Mouse (Mus musculus): ENCODE data around the gene Klc4. TPM values are rescaled to one million over a fixed set of nuclear protein-coding genes. Genes with fewer than 3 reads are reported as not detected.
A peak's percentile ranks its signal among the peaks of the same experiment; 100 is the strongest.

Gene Klc4
- total RNA-seq, 2 experiments from 2014 or later: 21.9 to 24.4 TPM

DNA sequence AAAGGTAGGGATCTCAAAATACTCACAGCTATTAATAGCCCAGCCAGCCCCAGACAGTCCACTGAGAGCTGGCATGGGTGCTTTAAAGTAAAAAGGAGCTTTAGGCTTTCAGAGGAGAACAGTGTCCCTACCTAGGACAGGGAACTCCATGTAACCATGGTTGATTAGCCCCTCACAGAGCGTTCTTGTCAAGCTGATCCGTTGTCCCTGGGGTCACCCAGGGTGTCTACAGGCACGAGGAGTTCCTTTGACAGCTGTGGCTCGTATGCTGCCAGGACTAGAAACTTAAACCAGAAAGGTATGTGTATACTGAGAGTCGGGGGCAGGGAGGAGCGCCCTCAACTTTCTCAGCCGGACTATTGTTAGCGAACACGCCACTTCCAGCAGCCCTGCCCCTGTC is 33.1 kb upstream of the Klc4 start:
- no peak for TF ChIP-seq CTCF (IDR thresholded peaks at IDR 0.05)
- no peak for DNase-seq (ENCODE audit: extremely low spot score in 1 of 2, low spot score in 2 of 2)
- no peak overlapping the region for H3K27ac ChIP-seq
- intact Hi-C loops (cut with DNase I): no loop called here
- H3K4me3 ChIP-seq: peak overlapping the region; percentile 96; the same call in 1 of the 2 replicates

DNA sequence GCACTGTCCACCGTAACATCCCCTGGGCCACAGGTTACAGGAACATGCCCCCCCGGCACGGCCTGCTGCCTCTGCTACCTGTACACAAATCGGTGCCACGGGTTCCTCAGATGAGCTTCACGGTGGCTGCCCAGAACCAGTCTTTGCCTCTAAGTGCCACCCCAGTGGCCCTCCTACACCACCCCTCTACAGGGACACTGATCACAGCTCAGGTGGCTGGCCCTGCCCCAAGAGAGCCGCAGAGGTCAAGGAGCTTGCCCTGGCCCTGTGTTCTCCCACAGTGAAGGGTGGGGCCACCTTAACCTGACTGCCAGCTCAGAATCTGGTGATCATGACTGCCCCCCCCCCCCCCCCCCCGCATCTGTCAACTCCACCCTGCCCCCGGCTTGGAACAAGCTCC is 32.6 kb upstream of the Klc4 start, which contains the start of gene Mea1:
Mea1 (plus strand) TSS at position 378 of the 400 bp plus-strand sequence.
- no peak for TF ChIP-seq CTCF (IDR thresholded peaks at IDR 0.05)
- H3K4me3 ChIP-seq: peak within 1 kb of the TSS; percentile 96
- no peak for DNase-seq (ENCODE audit: extremely low spot score in 1 of 2, low spot score in 2 of 2)
- H3K27ac ChIP-seq: no peak within 1 kb of the TSS
- intact Hi-C loops (cut with DNase I): no loop called here

DNA sequence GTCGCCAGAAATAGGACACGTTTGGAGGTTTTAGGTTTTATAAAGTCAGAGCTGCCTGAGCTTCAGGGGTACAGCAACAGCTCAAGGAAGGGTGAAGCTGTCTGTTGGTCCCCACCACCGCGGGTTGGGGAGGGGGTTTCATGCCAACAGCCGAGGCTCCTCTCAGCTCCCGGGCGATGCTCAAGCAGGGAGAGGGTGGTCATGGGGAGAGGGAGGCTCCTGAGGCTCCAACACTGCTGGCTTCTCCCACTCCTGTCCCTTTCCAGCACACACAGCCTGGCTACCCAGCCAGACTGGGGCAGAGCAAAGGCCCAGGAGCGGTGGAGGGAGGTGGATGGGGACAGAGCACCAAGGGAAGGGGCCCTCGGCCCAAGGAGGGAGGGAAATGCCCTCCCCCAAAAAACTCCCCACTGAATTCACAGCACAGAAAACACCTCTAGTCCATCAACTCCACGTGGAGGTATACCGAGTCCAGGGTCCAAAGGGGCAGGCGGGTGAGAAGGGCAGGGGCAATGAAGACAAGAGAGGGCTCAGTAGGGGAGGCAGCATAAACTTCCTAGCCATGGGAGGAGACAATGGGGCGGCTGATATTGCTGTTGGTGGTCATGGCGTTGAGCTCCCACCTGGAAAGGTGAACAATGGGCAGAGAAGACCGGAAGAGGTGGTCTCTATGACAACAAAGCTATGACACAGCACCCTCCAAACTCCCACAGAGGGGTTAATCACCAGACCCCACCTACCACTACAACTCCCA is 28.9 kb upstream of the Klc4 start:
- TF ChIP-seq CTCF (IDR thresholded peaks at IDR 0.05): no peak
- peak overlapping the region; percentile 63 for H3K4me3 ChIP-seq
- intact Hi-C loops (cut with DNase I): loop anchor here (2.0 kb wide), 1 partner anchor 24 kb away; the partner anchor contains the start of gene Cul7
- DNase-seq (ENCODE audit: extremely low spot score in 1 of 2, low spot score in 2 of 2): no peak
- H3K27ac ChIP-seq: peak overlapping the region; percentile 79

DNA sequence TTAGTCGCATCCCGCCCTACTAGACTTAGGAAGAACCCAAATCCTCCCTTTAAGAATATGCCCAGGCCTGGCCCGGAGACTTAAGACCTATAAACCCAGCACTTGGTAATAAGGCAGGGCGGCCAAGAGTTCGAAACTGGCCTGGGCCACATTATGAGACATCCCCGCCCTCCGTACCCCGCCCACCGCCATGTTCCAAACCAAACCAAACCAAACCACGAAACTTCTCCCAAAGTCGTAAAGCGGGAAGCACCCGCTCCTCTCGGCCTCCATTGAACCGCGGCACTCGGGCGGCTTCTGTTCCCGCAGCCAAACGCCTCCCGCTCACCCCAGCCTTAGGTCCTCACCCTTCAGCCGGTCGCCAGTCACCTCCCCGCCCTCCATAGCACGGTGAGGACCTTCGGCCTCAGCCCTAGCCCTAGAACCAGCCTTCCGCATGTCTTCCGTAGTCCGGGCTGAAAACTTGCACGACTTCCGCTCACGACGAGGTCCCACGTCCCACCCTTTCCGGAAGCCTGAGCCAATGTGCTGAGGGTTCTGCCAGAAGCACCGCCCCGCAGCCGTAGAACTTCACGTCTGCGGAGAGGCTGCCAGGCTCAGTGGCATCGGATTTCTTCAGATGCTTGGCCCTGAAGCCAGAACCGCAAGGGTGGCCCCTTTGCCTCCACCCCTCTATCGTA is 28.2 kb upstream of the Klc4 start, which contains the start of gene Rrp36:
Rrp36 (minus strand) TSS at position 503 of the 680 bp plus-strand sequence.
- peak; percentile 85 to 88 for DNase-seq (ENCODE audit: extremely low spot score in 1 of 2, low spot score in 2 of 2)
- TF ChIP-seq CTCF (IDR thresholded peaks at IDR 0.05): no peak
- peak within 1 kb of the TSS; percentile 63 for H3K4me3 ChIP-seq
- H3K27ac ChIP-seq: peak within 1 kb of the TSS; percentile 79
- intact Hi-C loops (cut with DNase I): loop anchor here (2.0 kb wide), 1 partner anchor 23 kb away; the partner anchor contains the start of gene Cul7

DNA sequence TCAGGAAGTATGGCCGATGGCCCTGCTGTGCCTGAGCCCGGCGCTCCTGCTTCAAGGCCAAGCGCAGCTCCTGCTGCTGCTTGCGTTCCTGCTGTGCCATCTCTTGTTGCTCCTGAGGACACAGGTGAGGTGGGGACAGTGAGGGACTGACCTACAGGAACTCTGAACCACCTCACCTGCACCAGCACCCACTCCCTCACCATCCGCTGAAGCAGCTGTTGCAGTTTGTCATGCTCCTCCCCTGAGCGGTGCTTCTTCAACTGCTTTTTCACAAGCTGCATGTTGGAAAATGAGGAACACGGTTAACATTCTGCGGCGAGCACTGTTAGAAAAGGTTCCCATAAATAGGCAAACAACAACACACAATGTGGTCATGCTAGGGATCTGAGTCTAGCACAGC is 24.1 kb upstream of the Klc4 start:
- H3K4me3 ChIP-seq: no peak overlapping the region
- no peak for DNase-seq (ENCODE audit: extremely low spot score in 1 of 2, low spot score in 2 of 2)
- intact Hi-C loops (cut with DNase I): no loop called here
- H3K27ac ChIP-seq: no peak overlapping the region
- TF ChIP-seq CTCF (IDR thresholded peaks at IDR 0.05): no peak

DNA sequence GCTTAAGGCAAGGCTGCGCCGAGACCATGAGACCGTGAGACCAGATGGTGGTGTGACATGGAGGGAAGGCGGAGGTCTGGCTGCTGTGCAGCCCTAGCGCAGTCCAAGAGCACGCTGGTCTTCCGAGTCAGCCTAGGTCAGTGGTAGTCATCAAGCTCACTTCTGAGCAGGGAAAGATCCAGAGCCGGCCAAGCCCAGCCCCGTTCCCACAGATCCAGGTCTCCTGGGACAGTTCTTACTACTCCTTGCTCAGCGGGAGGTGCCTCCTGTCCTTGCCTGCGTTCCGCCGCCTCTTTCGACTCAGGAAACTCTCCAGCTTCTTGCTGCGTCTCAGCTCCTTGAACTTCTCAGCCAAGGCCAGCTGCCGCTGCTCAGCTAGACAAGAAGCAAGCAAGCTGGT is 21.9 kb upstream of the Klc4 start:
- no peak for TF ChIP-seq CTCF (IDR thresholded peaks at IDR 0.05)
- DNase-seq (ENCODE audit: extremely low spot score in 1 of 2, low spot score in 2 of 2): no peak
- Histone ChIP-seq H3K27ac (no peak overlapping the region), H3K4me3 (no peak overlapping the region)
- intact Hi-C loops (cut with DNase I): no loop called here

DNA sequence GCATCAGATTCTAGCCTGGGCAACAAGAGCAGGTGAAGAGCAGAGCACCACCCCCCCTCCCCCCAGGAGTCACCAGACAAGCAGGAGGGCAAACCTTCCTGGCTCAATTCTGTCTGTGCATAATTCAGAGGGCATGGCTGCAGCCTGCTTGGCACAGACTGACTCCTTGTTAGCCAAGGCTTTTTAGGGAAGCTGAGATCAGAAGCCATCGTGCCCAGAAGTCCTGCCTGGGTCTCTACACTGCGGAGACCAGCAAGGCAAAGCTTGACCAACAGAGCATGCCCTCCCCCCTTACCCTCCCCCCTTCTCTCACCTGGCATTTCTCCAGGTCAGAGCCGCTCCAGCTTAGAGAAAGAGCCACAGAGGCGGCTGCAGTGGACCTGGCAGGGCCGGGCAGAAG is 16.9 kb upstream of the Klc4 start:
- no peak overlapping the region for H3K27ac ChIP-seq
- no peak for TF ChIP-seq CTCF (IDR thresholded peaks at IDR 0.05)
- DNase-seq (ENCODE audit: extremely low spot score in 1 of 2, low spot score in 2 of 2): no peak
- intact Hi-C loops (cut with DNase I): no loop called here
- no peak overlapping the region for H3K4me3 ChIP-seq

DNA sequence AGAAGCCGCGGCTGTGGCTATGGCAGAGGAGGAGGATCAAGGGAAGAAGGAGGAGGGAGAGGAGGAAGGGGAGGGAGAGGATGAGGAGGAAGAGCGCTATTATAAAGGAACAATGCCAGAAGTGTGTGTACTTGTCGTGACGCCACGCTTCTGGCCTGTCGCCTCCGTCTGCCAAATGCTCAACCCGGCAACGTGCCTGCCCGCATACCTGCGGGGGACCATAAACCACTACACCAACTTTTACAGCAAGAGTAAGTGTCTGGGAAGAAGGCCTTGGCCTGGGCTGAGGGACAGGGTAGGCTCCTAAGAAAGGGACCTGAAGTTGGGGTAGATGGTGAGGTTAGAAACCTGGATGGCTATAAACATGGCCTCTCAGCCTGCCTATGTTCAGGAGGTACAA is 16.2 kb upstream of the Klc4 start:
- H3K27ac ChIP-seq: no peak overlapping the region

DNA sequence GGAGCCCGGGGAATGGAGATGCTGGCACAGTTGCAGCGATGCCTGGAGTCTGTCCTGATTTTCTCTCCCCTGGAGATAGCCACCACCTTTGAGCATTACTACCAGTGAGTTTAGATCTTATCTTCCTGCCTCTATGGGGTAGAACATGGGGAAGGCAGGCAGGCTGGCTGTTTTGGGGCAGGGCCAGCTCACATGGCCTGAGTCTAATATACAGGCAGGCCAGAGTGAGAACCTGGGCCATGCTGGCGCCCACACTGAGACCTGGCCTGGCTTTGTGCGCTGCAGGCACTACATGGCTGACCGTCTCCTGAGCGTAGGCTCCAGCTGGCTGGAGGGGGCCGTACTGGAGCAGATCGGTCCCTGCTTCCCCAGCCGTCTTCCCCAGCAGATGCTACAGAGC is 15.5 kb upstream of the Klc4 start:
- no peak for TF ChIP-seq CTCF (IDR thresholded peaks at IDR 0.05)
- intact Hi-C loops (cut with DNase I): no loop called here
- Histone ChIP-seq H3K4me3 (no peak overlapping the region), H3K27ac (no peak overlapping the region)
- no peak for DNase-seq (ENCODE audit: extremely low spot score in 1 of 2, low spot score in 2 of 2)

More for the DNA sequence above, 16.2 kb upstream of the Klc4 start:
- intact Hi-C loops (cut with DNase I): no loop called here
- TF ChIP-seq CTCF (IDR thresholded peaks at IDR 0.05): no peak
- no peak overlapping the region for H3K4me3 ChIP-seq
- DNase-seq (ENCODE audit: extremely low spot score in 1 of 2, low spot score in 2 of 2): no peak

DNA sequence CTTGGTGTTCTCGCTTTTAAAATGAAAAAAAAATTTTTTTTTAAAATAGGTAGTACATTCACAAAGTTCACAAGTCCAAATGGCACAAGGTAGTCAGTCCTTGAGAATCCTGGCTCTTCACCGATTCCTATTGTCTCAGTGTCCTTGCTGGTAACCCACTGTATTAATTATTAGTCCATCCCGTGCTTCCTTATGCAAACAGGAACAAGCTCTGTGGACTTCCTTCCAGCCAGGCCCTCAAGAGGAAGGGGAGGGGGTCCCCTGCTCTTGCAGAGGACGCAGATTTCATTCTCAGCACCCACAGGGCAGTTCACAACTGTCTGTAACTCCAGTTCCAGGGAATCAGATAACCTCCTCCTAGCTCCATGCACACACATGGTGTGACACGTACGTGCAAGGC is 10.2 kb upstream of the Klc4 start:
- no peak overlapping the region for H3K27ac ChIP-seq
- no peak for DNase-seq (ENCODE audit: extremely low spot score in 1 of 2, low spot score in 2 of 2)
- intact Hi-C loops (cut with DNase I): no loop called here
- no peak for TF ChIP-seq CTCF (IDR thresholded peaks at IDR 0.05)
- H3K4me3 ChIP-seq: no peak overlapping the region

DNA sequence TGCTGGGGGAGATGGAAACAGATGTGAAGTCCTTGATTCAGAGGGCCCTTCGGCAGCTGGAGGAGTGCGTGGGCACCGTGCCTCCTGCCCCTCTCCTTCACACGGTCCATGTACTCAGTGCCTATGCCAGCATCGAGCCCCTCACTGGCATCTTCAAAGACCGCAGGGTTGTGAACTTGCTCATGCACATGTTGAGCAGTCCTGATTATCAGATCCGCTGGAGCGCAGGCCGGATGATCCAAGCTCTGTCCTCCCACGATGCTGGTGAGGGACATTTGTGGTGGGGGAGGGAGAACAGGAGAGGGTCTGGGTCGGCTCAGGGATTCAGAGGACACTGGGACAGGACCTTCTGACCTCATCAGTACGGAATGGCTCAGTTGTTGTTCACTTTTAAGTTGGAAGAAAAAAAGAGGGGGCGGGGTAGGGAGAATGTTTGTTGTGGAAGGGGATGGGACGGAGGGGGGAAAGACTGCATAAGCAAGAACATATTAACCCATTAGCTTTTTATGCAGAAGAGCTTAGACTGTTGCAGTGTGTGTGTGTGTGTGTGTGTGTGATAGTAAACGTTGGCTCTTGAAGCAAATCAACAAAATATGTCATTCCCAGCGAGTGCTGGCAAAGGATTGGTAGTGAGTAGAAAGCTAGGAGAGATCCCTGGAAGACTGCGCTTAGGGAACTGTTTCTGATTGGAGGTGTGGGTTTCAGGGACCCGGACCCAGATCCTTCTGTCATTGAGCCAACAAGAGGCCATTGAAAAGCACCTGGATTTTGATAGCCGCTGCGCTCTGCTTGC is 6.1 kb upstream of the Klc4 start:
- DNase-seq (ENCODE audit: extremely low spot score in 1 of 2, low spot score in 2 of 2): no peak
- TF ChIP-seq CTCF (IDR thresholded peaks at IDR 0.05): no peak
- intact Hi-C loops (cut with DNase I): loop anchor here (2.0 kb wide), 1 partner anchor 23 kb away; the partner anchor contains the start of gene Rrp36
- H3K4me3 ChIP-seq: no peak overlapping the region
- H3K27ac ChIP-seq: no peak overlapping the region
